Mouse (Mus musculus) erythroblast, embryonic 14.5 days (primary cell): Measurements from ENCODE around the gene Acadl.

Experiments used
- GATA1 ChIP-seq: IDR thresholded peaks from 2 replicates; pipeline ENCODE4 v1.6.1; 2012; ENCODE audit warnings: low read length, inconsistent platforms, mixed read lengths
- TAL1 ChIP-seq: IDR thresholded peaks from 3 replicates; pipeline ENCODE4 v1.6.1; 2012; ENCODE audit warnings: low read length, inconsistent platforms, mixed read lengths

DNA sequence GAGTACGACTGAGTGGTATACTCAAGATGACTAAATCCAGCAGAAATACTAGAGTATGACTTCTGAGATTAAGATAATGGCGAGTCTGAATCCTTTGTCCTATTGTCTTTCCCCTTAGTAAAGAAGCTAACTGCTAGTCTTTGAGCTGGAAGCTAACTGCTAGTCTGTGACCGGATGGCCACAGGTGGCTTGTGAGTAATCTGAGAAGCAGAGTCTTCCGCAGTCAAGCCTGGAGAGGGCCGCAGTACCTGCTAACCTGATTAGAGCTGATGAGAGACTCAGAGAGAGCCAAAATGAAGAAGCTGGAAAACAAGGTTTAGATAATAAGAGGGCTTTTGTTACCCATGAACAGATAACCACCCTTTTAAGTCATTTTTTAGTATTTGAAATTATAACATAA lies 58.4 kb downstream of the Acadl start:
- TF ChIP-seq TAL1 (no peak), GATA1 (no peak)
